Mouse (Mus musculus) right cerebral cortex, postnatal 10 days (tissue): Measurements from ENCODE around the gene Cntn2.
A peak's percentile ranks its signal among the peaks of the same experiment; 100 is the strongest.

Source experiments
- DNase-seq, 2 experiments: peaks; one replicate each; pipeline ENCODE4 v3.0.0; 2021; ENCODE audit warnings: low spot score in 2 of 2

Cntn2 gene

GRCm38 (mm10) chr1:132557901-132558631, 15.0 kb upstream of the Cntn2 start:
- peak; percentile 72 to 81 for DNase-seq

GRCm38 (mm10) chr1:132543789-132544188, 733 bp upstream of the Cntn2 start:
- no peak for DNase-seq

- DNase-seq, result no peak
Observed at GRCm38 (mm10) chr1:132541824-132542599, 1.0 kb downstream of the Cntn2 start.

- DNase-seq, result no peak
Observed at GRCm38 (mm10) chr1:132541171-132541823, 1.8 kb downstream of the Cntn2 start.

GRCm38 (mm10) chr1:132540701-132541100, 2.4 kb downstream of the Cntn2 start:
- DNase-seq, result no peak

- DNase-seq, result no peak
Observed at GRCm38 (mm10) chr1:132537736-132538135, 5.3 kb downstream of the Cntn2 start.

- DNase-seq, result no peak
Observed at GRCm38 (mm10) chr1:132536416-132536815, 6.6 kb downstream of the Cntn2 start.

GRCm38 (mm10) chr1:132535541-132535940, 7.5 kb downstream of the Cntn2 start:
- no peak for DNase-seq

GRCm38 (mm10) chr1:132533840-132534239, 9.2 kb downstream of the Cntn2 start:
- DNase-seq, result no peak

GRCm38 (mm10) chr1:132532521-132532920, 10.5 kb downstream of the Cntn2 start:
- no peak for DNase-seq

GRCm38 (mm10) chr1:132530631-132531191, 12.3 kb downstream of the Cntn2 start:
- DNase-seq, result no peak

- no peak for DNase-seq
Observed at GRCm38 (mm10) chr1:132528647-132529334, 14.3 kb downstream of the Cntn2 start.

- DNase-seq, result no peak
Observed at GRCm38 (mm10) chr1:132528071-132528470, 15.0 kb downstream of the Cntn2 start.

GRCm38 (mm10) chr1:132525832-132526231, 17.2 kb downstream of the Cntn2 start:
- DNase-seq, result peak; percentile 85 to 89

- DNase-seq, result peak in 1 of 2 experiments; percentile 47
Observed at GRCm38 (mm10) chr1:132523920-132524319, 19.1 kb downstream of the Cntn2 start.

- DNase-seq, result no peak
Observed at GRCm38 (mm10) chr1:132523048-132523447, 20.0 kb downstream of the Cntn2 start.

- peak; percentile 78 for DNase-seq
Observed at GRCm38 (mm10) chr1:132520764-132521163, 22.3 kb downstream of the Cntn2 start.

- no peak for DNase-seq
Observed at GRCm38 (mm10) chr1:132519734-132520133, 23.3 kb downstream of the Cntn2 start.

GRCm38 (mm10) chr1:132518621-132519020, 24.4 kb downstream of the Cntn2 start:
- no peak for DNase-seq

- peak; percentile 15 to 32 for DNase-seq
Observed at GRCm38 (mm10) chr1:132516776-132517175, 26.3 kb downstream of the Cntn2 start.

- DNase-seq, result peak in 1 of 2 experiments; percentile 24
Observed at GRCm38 (mm10) chr1:132515339-132515738, 27.7 kb downstream of the Cntn2 start.
